Mouse (Mus musculus): ENCODE measurements around the gene Mknk2. TPM values are rescaled to one million over a fixed set of nuclear protein-coding genes. Genes with fewer than 3 reads are reported as not detected.
"Not testable (repeated sequence)": the region's sequence is repeated elsewhere in the genome, so short reads cannot be mapped to it uniquely, and the experiment has no call there.

The Mknk2 gene
- polyA plus RNA-seq, 1 experiment from 2014 or later = 124 TPM

DNA sequence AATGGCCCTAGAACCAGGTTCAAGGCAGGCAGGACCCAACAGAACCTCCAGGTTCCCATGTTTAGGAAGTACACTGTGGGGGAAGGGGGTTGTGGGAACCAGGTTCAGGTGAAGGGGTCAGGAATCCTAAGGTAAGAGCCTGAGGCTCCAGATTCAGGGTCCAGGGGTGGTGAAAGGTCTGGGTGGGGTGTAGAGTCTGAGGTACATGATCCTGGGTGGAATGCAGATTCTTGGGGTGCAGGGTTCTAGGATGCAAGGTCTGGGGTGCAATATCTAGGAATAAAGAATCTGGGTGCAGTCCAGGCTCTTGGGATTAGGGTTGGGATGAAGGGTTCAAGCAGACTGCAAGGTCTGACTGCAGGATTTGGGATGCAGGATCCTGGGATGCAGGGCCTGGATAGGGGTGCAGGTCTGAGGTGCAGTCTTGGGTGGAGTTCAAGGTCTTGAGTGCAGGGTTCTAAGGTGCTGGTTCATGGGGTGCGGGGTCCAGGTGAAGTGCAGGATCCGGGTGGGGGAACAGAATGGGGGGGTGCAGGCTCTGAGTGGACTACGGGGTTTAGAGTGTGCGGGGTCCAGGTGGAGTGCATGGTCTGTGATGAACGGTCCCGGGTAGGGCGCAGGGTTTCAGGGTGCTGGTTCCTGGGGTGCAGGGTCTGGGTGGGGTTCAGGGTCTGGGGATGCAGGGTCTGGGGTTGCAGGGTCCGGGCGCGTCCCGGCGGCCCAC lies 22.3 kb downstream of the Mknk2 start:
- peak; percentile 14 for ATAC-seq (replicated peaks; ENCODE audit: low FRiP score)
- no peaks in the 10 kb centered on the region for H3K36me3 ChIP-seq (ENCODE audit: control insufficient read depth, insufficient read depth, low read length)

DNA sequence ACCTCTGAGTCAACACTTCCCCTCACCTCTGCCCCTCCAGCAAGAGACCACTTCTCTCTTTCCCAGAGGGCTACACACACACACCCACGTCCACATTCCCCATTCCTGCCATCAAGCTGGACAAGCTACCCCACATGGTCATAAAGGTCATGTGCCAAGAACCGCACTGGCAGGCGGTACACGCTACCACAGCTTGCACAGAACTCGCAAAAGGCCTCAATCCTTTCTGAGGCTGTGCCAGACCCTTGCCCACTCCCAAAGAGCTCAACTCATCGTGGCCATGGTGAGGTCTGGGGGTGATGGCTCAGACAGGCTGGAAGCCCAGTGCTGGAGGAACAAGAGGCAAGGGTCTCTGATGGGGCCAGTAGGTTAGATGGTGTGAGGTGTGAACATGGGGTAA lies 23.0 kb downstream of the Mknk2 start:
- no peaks in the 10 kb centered on the region for H3K27me3 ChIP-seq (replicated peaks; ENCODE audit: control insufficient read depth, insufficient read depth, low read length)
- H3K4me3 ChIP-seq (ENCODE audit: low read depth, low read length) = peak overlapping the region; percentile 98; the same call in 1 of the 2 replicates
- ATAC-seq (replicated peaks; ENCODE audit: low FRiP score) (no peak), DNase-seq (ENCODE audit: low spot score) (no peak)
- 83% methylated on average over 6 of the region's 6 CpGs for WGBS
- H3K36me3 ChIP-seq (ENCODE audit: control insufficient read depth, insufficient read depth, low read length) = no peaks in the 10 kb centered on the region
- H3K4me1 ChIP-seq (replicated peaks; ENCODE audit: control insufficient read depth, insufficient read depth, low read length) = peaks cover 26% of the 10 kb centered on the region
- H3K4me2 ChIP-seq = peak overlapping the region; percentile 96
- no peak overlapping the region for H3K27ac ChIP-seq (ENCODE audit: low read depth, low read length)
- no peak overlapping the region for H3K9ac ChIP-seq (ENCODE audit: low read depth, low read length)
- no peaks in the 10 kb centered on the region for H3K9me3 ChIP-seq (ENCODE audit: control insufficient read depth, low read length)

More for the DNA sequence above, 22.3 kb downstream of the Mknk2 start:
- no peak for DNase-seq (ENCODE audit: low spot score)
- peak overlapping the region; percentile 98 for H3K4me3 ChIP-seq (ENCODE audit: low read depth, low read length)
- peak overlapping the region; percentile 82 for H3K27ac ChIP-seq (ENCODE audit: low read depth, low read length)
- WGBS = 4% methylated on average over 12 of the region's 12 CpGs
- H3K27me3 ChIP-seq (replicated peaks; ENCODE audit: control insufficient read depth, insufficient read depth, low read length) = no peaks in the 10 kb centered on the region
- H3K4me2 ChIP-seq = peak overlapping the region; percentile 96
- peaks cover 26% of the 10 kb centered on the region for H3K4me1 ChIP-seq (replicated peaks; ENCODE audit: control insufficient read depth, insufficient read depth, low read length)
- peak overlapping the region; percentile 99 for H3K9ac ChIP-seq (ENCODE audit: low read depth, low read length)
- H3K9me3 ChIP-seq (ENCODE audit: control insufficient read depth, low read length) = no peaks in the 10 kb centered on the region

DNA sequence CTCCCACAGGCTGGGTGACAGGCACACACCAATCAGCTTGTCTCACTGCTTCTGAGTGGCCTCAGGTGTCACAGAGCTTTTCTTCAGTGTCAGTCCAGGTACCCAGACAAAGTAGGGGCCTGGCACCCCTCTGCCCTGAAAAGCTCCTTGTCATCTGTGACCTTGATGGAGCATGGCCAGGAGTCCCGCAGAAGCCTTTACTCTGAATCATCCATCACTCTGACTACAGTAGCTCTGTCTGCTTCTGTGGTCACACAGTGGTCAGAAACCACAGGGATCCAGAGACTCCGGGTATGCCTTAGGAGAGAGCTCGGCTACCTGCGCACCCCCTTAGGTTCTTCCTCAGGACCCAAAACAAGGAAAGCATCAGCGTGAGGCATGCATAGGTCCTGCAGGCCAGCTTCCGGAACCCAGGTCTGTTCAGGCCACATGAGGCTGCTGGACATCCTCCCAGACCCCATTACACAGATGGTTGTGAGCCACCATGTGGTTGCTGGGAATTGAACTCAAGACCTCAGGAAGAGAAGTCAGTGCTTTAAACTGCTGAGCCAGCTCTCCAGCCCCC lies 24.7 kb downstream of the Mknk2 start:
- WGBS = 79% methylated on average over 6 of the region's 6 CpGs
- H3K27ac ChIP-seq (ENCODE audit: low read depth, low read length) = no peak overlapping the region
- DNase-seq (ENCODE audit: low spot score) (no peak), ATAC-seq (replicated peaks; ENCODE audit: low FRiP score) (no peak)
- no peaks in the 10 kb centered on the region for H3K9me3 ChIP-seq (ENCODE audit: control insufficient read depth, low read length)
- no peak overlapping the region for H3K4me3 ChIP-seq (ENCODE audit: low read depth, low read length)
- H3K4me1 ChIP-seq (replicated peaks; ENCODE audit: control insufficient read depth, insufficient read depth, low read length) = peaks cover 22% of the 10 kb centered on the region
- no peaks in the 10 kb centered on the region for H3K36me3 ChIP-seq (ENCODE audit: control insufficient read depth, insufficient read depth, low read length)
- H3K9ac ChIP-seq (ENCODE audit: low read depth, low read length) = no peak overlapping the region
- H3K4me2 ChIP-seq = no peak overlapping the region
- no peaks in the 10 kb centered on the region for H3K27me3 ChIP-seq (replicated peaks; ENCODE audit: control insufficient read depth, insufficient read depth, low read length)

DNA sequence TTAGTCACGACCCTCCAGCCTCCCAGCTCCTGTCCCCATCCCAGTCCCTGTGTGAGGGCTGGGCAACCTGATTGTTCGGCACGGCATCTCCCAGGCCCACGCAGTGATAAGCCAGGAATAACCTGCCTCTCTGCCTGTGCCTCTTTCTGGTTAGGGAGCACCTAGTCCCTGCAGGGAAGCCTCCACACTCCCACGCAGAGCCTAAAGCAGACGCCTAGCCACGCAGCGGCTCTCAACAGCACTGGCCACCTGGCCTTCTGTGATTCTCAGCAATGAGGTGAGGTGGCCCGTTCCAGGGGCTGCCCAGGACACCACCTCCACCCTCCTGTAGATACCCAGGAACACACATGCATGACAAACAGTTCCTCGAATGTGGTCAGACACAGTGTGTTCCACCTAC lies 27.5 kb downstream of the Mknk2 start:
- Histone ChIP-seq H3K27me3 (replicated peaks; ENCODE audit: control insufficient read depth, insufficient read depth, low read length) (no peaks in the 10 kb centered on the region), H3K4me1 (replicated peaks; ENCODE audit: control insufficient read depth, insufficient read depth, low read length) (peaks cover 9% of the 10 kb centered on the region), H3K9me3 (ENCODE audit: control insufficient read depth, low read length) (no peaks in the 10 kb centered on the region), H3K4me3 (ENCODE audit: low read depth, low read length) (no peak overlapping the region), H3K27ac (ENCODE audit: low read depth, low read length) (no peak overlapping the region), H3K4me2 (no peak overlapping the region), H3K9ac (ENCODE audit: low read depth, low read length) (no peak overlapping the region), H3K36me3 (ENCODE audit: control insufficient read depth, insufficient read depth, low read length) (peaks cover 3% of the 10 kb centered on the region; the same call in 1 of the 2 replicates)
- ATAC-seq (replicated peaks; ENCODE audit: low FRiP score) (no peak), DNase-seq (ENCODE audit: low spot score) (no peak)
- WGBS = 91% methylated on average over 10 of the region's 10 CpGs

DNA sequence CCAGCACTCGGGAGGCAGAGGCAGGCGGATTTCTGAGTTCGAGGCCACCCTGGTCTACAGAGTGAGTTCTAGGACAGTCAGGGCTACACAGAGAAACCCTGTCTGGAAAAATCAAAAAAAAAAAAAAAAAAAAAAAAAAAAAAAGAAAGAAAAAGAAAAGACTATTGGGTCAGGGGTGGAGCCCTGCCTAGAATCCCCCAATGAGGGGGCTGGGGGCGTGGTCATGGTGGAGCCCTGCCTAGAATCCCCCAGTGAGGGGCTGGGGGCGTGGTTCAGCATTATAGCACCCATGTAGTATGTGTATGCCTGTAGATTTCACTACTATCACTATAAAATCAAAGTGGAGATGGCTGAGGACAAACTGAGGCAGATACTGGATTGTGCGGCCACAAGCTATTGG lies 28.0 kb downstream of the Mknk2 start:
- H3K4me3 ChIP-seq (ENCODE audit: low read depth, low read length); ATAC-seq (replicated peaks; ENCODE audit: low FRiP score); DNase-seq (ENCODE audit: low spot score); H3K4me2 ChIP-seq; H3K9me3 ChIP-seq (ENCODE audit: control insufficient read depth, low read length); H3K4me1 ChIP-seq (replicated peaks; ENCODE audit: control insufficient read depth, insufficient read depth, low read length); H3K36me3 ChIP-seq (ENCODE audit: control insufficient read depth, insufficient read depth, low read length); H3K27me3 ChIP-seq (replicated peaks; ENCODE audit: control insufficient read depth, insufficient read depth, low read length); H3K27ac ChIP-seq (ENCODE audit: low read depth, low read length); H3K9ac ChIP-seq (ENCODE audit: low read depth, low read length): not testable (repeated sequence)
- 84% methylated on average over 6 of the region's 6 CpGs for WGBS

DNA sequence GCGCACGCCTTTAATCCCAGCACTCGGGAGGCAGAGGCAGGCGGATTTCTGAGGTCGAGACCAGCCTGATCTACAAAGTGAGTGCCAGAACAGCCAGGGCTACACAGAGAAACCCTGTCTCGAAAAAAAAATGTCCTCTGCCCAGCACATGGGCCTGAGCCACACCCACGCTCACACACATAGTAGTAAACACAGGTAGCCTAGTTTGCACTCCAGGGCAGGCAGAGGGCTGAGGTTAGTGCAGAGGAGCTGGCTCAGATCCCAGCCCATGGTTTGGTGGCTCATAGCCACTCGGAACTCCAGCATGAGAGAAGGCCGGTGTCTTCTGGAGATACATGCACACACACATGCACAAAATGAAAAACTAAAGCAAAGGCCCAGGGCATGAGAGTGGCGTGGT lies 31.0 kb downstream of the Mknk2 start:
- ATAC-seq (replicated peaks; ENCODE audit: low FRiP score) = no peak
- 86% methylated on average over 10 of the region's 10 CpGs for WGBS
- H3K27me3 ChIP-seq (replicated peaks; ENCODE audit: control insufficient read depth, insufficient read depth, low read length) = no peaks in the 10 kb centered on the region
- H3K27ac ChIP-seq (ENCODE audit: low read depth, low read length) = no peak overlapping the region
- DNase-seq (ENCODE audit: low spot score) = no peak
- H3K4me2 ChIP-seq = no peak overlapping the region
- H3K4me1 ChIP-seq (replicated peaks; ENCODE audit: control insufficient read depth, insufficient read depth, low read length) = peaks cover 3% of the 10 kb centered on the region; the same call in 1 of the 2 replicates
- H3K9ac ChIP-seq (ENCODE audit: low read depth, low read length) = no peak overlapping the region
- H3K9me3 ChIP-seq (ENCODE audit: control insufficient read depth, low read length) = no peaks in the 10 kb centered on the region
- H3K36me3 ChIP-seq (ENCODE audit: control insufficient read depth, insufficient read depth, low read length) = peaks cover 19% of the 10 kb centered on the region
- no peak overlapping the region for H3K4me3 ChIP-seq (ENCODE audit: low read depth, low read length)

DNA sequence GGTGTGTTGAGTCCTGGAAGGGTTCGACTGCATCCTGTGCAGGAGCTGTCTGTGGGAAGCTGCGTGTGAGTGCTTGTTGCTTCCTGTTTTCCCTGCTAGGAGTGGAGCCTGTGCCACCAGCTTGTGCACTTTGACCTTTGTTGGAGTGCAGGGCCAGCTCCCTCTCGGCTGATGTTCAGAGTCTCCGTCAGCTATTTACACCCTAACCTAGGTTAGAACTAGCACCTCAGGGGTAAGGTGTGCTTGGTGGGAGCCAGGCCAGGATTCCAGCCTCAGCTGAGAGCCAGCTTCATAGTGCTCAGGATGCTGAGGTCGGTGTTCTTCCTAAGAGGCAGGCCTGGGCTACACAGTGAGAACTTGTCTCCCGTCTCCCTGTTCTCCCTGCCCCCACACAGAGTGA lies 42.6 kb downstream of the Mknk2 start:
- H3K36me3 ChIP-seq (ENCODE audit: control insufficient read depth, insufficient read depth, low read length) = peaks cover 54% of the 10 kb centered on the region
- 67% methylated on average over 6 of the region's 6 CpGs for WGBS
- no peak overlapping the region for H3K4me3 ChIP-seq (ENCODE audit: low read depth, low read length)
- H3K27ac ChIP-seq (ENCODE audit: low read depth, low read length) = no peak overlapping the region
- H3K4me1 ChIP-seq (replicated peaks; ENCODE audit: control insufficient read depth, insufficient read depth, low read length) = no peaks in the 10 kb centered on the region
- no peak overlapping the region for H3K9ac ChIP-seq (ENCODE audit: low read depth, low read length)
- H3K27me3 ChIP-seq (replicated peaks; ENCODE audit: control insufficient read depth, insufficient read depth, low read length) = no peaks in the 10 kb centered on the region
- ATAC-seq (replicated peaks; ENCODE audit: low FRiP score) (no peak), DNase-seq (ENCODE audit: low spot score) (no peak)
- no peaks in the 10 kb centered on the region for H3K9me3 ChIP-seq (ENCODE audit: control insufficient read depth, low read length)
- no peak overlapping the region for H3K4me2 ChIP-seq

DNA sequence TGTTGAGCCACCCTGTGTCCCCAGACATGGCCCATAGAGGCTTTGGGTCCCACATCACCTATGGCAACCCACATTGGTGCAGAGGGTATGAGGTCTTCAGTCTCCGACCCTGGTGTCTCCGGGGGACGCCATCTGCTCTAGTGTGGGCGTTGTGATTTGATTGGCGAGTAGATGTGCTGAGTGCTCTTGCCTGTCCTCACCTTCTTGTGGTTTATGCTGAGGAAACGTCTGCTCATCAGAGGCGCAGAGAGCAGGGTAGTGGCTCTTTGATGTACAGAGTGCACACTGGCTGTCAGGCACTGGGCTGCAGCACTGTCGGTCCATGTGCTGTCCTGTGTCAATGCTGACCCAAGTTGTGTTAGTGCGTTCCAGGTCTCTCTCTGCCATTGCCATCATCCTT lies 49.0 kb downstream of the Mknk2 start:
- Histone ChIP-seq H3K9me3 (ENCODE audit: control insufficient read depth, low read length) (no peaks in the 10 kb centered on the region), H3K27ac (ENCODE audit: low read depth, low read length) (no peak overlapping the region), H3K27me3 (replicated peaks; ENCODE audit: control insufficient read depth, insufficient read depth, low read length) (no peaks in the 10 kb centered on the region), H3K4me3 (ENCODE audit: low read depth, low read length) (0 out of 2 replicates have a peak overlapping the region, but pooled peaks have one; percentile 4), H3K4me2 (no peak overlapping the region), H3K4me1 (replicated peaks; ENCODE audit: control insufficient read depth, insufficient read depth, low read length) (peaks cover 33% of the 10 kb centered on the region), H3K9ac (ENCODE audit: low read depth, low read length) (no peak overlapping the region), H3K36me3 (ENCODE audit: control insufficient read depth, insufficient read depth, low read length) (0 out of 2 replicates have a peak, but pooled peaks cover 4% of the 10 kb centered on the region)
- DNase-seq (ENCODE audit: low spot score) (no peak), ATAC-seq (replicated peaks; ENCODE audit: low FRiP score) (no peak)
- WGBS = 85% methylated on average over 9 of the region's 9 CpGs

DNA sequence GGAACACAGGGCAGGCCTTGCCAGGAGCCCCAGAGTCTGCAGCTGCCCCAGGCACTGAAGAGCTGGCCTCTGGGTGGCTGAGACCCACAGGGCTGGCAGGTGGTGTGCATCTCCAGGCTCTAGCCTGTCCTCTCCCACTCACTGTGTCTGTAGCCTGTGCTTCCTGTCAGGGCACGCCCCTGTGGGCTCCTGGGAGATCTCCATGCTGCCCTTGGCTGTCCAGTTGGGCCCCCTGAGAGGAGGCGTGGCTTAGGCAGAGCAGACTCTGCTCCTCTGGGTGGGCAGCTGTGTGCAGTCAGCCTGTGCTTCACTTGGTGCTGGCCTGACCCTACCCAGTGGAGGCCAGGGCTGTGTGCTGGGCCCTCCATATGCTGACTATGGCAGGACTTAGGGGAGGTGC lies 50.2 kb downstream of the Mknk2 start:
- Histone ChIP-seq H3K36me3 (ENCODE audit: control insufficient read depth, insufficient read depth, low read length) (0 out of 2 replicates have a peak, but pooled peaks cover 2% of the 10 kb centered on the region), H3K27me3 (replicated peaks; ENCODE audit: control insufficient read depth, insufficient read depth, low read length) (no peaks in the 10 kb centered on the region), H3K27ac (ENCODE audit: low read depth, low read length) (peak overlapping the region; percentile 19; the same call in 1 of the 2 replicates), H3K4me3 (ENCODE audit: low read depth, low read length) (no peak overlapping the region), H3K9me3 (ENCODE audit: control insufficient read depth, low read length) (no peaks in the 10 kb centered on the region), H3K9ac (ENCODE audit: low read depth, low read length) (peak overlapping the region; percentile 47), H3K4me2 (peak overlapping the region; percentile 8; the same call in 1 of the 2 replicates), H3K4me1 (replicated peaks; ENCODE audit: control insufficient read depth, insufficient read depth, low read length) (peaks cover 37% of the 10 kb centered on the region)
- no peak for DNase-seq (ENCODE audit: low spot score)
- ATAC-seq (replicated peaks; ENCODE audit: low FRiP score) = 0 out of 2 replicates have a peak, but pooled peaks have one; percentile 14
- WGBS = 43% methylated on average over 2 of the region's 2 CpGs
